In the genomic region with DNA sequence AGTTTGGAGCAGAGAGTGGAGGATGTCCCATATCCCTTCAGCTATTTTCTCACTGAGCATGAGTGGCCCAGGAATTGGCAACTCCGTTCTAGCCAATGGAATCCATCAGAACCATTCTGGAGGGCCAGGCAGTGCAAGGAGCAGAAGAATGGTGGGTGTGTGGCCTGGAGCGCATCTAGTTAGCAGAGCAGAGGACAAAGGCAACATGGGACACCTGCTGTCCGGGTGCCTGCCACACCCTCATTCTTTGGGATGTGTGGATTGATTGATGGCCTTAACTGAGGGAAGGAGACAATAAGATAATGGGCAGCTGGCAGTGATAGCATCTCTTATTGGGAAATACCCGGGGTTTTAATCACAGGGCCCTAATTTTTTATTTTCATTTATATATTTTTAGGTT, we compare ENCODE assay signal across 34 mouse cellular contexts. TPM values are rescaled to one million over a fixed set of nuclear protein-coding genes. Genes with fewer than 3 reads are reported as not detected.
"Had no signal": no experiment of that assay in that cellular context is flagged by ENCODE, and none has a peak within 500 bp of the region (broad histone marks: within the 10 kb centered on the region; RNA-seq: fewer than 3 reads in every experiment).

No protein-coding gene starts in this region.

- H3K9me3 ChIP-seq: heart, embryonic 13.5 days; heart, embryonic 15.5 days; hindbrain, embryonic 10.5 days; intestine, embryonic 15.5 days; limb, embryonic 10.5 days; limb, embryonic 12.5 days; liver, embryonic 13.5 days; liver, embryonic 15.5 days had no signal

- H3K4me1 ChIP-seq: heart, embryonic 13.5 days; heart, embryonic 15.5 days; hindbrain, embryonic 10.5 days; hindbrain, embryonic 12.5 days; intestine, embryonic 15.5 days; kidney, embryonic 15.5 days; limb, embryonic 10.5 days; limb, embryonic 12.5 days; liver, embryonic 13.5 days; liver, embryonic 15.5 days had no signal

- DNase-seq: gastrocnemius, postnatal 14 days; gastrocnemius, postnatal 36 days; heart, adult 11 months; heart, adult 2 months; heart, postnatal 14 days; heart, postnatal 4 days; kidney, adult 18-20 months; kidney, postnatal 14 days; kidney, postnatal 36 days; layer of hippocampus, adult 9-11 months; layer of hippocampus, postnatal 36 days; liver; liver, embryonic 13.5 days; liver, postnatal 0 days had no signal

- H3K36me3 ChIP-seq: heart, embryonic 13.5 days; heart, embryonic 15.5 days; hindbrain, embryonic 10.5 days; hindbrain, embryonic 12.5 days; intestine, embryonic 15.5 days; kidney, embryonic 15.5 days; limb, embryonic 10.5 days; limb, embryonic 12.5 days; liver, embryonic 13.5 days; liver, embryonic 15.5 days had no signal

- ATAC-seq: hindbrain, embryonic 16.5 days; inflammation-experienced regulatory T-cells, adult 6 months; intestine, embryonic 15.5 days; intestine, postnatal 0 days; liver, postnatal 0 days had no signal

- H3K4me2 ChIP-seq: heart, embryonic 11.5 days; heart, embryonic 13.5 days; heart, embryonic 15.5 days; hindbrain, embryonic 12.5 days; hindbrain, embryonic 14.5 days; intestine, embryonic 15.5 days; kidney, embryonic 15.5 days; limb, embryonic 12.5 days; liver, embryonic 11.5 days; liver, embryonic 13.5 days; liver, embryonic 15.5 days had no signal

- H3K27ac ChIP-seq: heart, adult 2 months; heart, embryonic 13.5 days; heart, embryonic 15.5 days; hindbrain, embryonic 10.5 days; hindbrain, embryonic 12.5 days; hindbrain, embryonic 14.5 days; intestine, embryonic 15.5 days; kidney, embryonic 15.5 days; kidney, postnatal 0 days; limb, embryonic 10.5 days; limb, embryonic 12.5 days; liver, embryonic 13.5 days; liver, embryonic 15.5 days had no signal

- H3K9ac ChIP-seq: heart, embryonic 13.5 days; heart, embryonic 15.5 days; hindbrain, embryonic 12.5 days; hindbrain, embryonic 14.5 days; intestine, embryonic 15.5 days; kidney, embryonic 15.5 days; limb, embryonic 12.5 days; liver, embryonic 13.5 days; liver, embryonic 15.5 days; liver, postnatal 0 days had no signal

- H3K27me3 ChIP-seq: heart, embryonic 13.5 days; hindbrain, embryonic 12.5 days; intestine, embryonic 15.5 days; kidney, embryonic 15.5 days; limb, embryonic 12.5 days; liver, embryonic 13.5 days; liver, embryonic 15.5 days had no signal

- H3K4me3 ChIP-seq: heart, adult 2 months; heart, embryonic 13.5 days; heart, embryonic 15.5 days; hindbrain, embryonic 10.5 days; hindbrain, embryonic 12.5 days; intestine, embryonic 15.5 days; kidney, embryonic 15.5 days; limb, embryonic 10.5 days; limb, embryonic 12.5 days; liver, embryonic 13.5 days; liver, embryonic 15.5 days had no signal

RNA-seq across cellular contexts. Expression of gene Acp7, which starts 25.3 kb away (rescaled TPM):
- total RNA-seq: gastrocnemius, adult 8-10 months; gastrocnemius, postnatal 14 days; gastrocnemius, postnatal 36 days; heart, adult 2 months; heart, postnatal 14 days; heart, postnatal 4 days had no signal
- polyA plus RNA-seq: gonadal fat pad, adult 2 months; heart, embryonic 11.5 days; heart, embryonic 13.5 days; heart, embryonic 15.5 days; heart, postnatal 0 days; hindbrain, embryonic 10.5 days; hindbrain, embryonic 12.5 days; inflammation-experienced regulatory T-cells, adult 6 months; intestine, postnatal 0 days; kidney, embryonic 15.5 days; kidney, postnatal 0 days; large intestine, adult 2 months; limb, embryonic 10.5 days; limb, embryonic 12.5 days; liver, embryonic 11.5 days; liver, embryonic 13.5 days; liver, embryonic 15.5 days; liver, postnatal 0 days had no signal
